Mouse (Mus musculus) kidney, adult 11 months (tissue): ENCODE results near the gene Fanca.
A peak's percentile ranks its signal among the peaks of the same experiment; 100 is the strongest.

Experiments used
- DNase-seq: peaks from one replicate; pipeline ENCODE4 v3.0.0; 2022

Fanca gene

DNA sequence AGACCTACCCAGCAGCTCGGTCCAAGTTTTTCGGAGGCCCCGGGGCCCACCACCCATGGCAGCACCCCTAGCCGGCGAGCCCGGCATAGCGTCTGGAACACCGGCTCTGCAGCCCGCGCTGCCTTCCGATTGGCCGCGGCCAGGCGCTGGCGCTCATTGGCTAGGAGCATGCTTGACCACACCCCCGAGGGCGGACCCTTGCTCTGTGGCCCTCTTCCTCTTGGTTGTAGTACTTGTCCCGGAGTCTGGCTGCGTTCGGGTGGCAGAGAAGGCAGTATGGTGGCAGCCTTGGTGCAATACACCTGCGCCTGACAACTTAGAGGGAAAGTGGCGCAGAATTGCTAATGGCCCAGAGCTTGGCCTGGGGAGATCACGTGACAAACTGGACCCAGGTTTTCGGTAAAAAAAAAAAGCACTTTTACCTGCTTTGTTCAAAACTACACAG is at the start of gene Fanca:
Fanca (minus strand) TSS at position 110 of the 445 bp plus-strand sequence.
- peak; percentile 93 for DNase-seq

DNA sequence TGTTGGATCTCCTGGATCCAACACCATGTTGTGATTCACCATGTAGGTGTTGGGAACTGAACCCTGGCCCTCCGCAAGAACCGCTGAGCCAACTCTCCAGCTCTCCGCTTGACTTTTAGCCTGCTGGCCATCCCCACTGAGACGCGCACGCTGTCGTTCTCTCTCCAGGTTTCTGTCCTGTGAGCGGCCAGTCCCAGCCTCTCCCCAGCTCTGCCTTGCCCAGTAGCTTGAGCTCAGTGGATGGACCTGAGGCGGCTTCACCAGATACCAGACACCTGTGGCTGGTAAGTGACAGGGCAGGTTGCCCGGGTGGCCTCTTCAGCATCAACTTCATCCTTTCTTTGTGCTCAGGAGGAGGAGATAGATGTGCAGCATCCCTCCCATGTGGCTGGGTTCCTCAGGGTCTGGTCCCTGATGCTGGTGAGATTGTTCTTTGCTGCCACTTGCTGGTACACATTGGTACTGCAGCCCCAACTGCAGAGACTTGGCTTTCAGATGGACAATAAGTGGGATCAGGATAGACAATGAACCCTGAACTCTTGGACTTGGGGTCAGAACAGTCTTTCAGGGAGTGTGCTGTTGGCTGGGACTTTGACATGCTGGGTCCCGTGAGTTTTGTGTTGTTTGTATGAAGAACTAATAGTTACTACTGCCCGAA is 42.8 kb upstream of the Fanca start:
- peak; percentile 80 for DNase-seq

DNA sequence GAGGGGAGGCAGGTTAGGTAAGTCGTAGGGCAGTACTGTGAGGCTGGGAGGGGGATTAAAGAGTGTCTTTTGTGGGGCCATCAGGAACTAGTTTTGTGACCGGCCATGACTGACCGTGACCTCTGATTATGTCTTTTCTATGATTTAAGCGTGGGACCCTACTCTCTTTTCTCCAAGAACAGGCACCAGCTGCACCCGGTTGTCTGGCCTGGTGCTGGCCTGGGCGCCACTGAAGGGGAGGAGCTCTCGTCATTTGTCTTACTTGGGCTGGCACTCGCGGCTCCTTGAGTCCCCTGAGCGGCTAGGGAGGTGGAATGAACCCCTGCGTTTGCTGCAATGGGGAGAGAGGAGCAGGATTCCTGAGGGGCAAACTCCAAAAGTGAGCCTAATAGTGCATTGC is 34.8 kb upstream of the Fanca start:
- DNase-seq = no peak

DNA sequence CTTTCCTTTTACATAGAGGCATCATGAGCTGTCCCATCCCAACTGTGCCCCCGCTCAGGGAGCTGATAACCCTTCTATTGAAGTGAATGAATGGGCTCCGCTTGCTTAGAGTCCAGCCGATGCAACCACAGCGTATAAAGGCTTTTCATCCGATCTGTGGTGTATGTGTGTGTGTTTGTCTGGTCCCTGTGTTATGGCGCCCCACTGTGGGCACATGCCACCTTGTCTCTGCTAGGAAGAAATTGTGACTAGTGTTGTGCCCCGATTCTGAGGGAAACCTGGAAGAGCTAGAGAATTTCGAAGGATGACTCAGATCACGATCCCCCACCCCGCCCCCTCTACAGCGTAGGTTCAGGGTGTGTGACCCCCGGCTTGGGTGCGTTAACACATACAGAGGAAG is 34.4 kb upstream of the Fanca start:
- DNase-seq = peak; percentile 45

DNA sequence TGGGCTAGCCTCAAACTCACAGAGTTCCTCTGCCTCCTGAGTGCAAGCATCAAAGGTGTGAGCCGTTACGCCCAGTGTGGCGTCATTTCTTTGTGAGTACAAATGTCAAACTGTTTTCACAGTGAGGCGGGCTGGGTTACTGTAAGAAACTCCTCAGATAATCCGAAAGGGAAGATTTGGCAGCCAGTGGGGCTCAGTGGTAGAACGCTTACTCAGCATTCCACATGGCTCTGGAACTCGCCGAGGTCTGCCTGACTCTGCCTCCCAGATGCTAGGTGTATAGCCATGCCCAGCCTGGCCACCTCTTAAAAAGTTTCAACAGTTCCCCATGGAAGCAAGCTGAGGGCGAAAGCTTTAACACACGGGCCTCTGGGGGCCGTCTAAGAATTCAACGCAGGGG is 33.7 kb upstream of the Fanca start:
- no peak for DNase-seq

DNA sequence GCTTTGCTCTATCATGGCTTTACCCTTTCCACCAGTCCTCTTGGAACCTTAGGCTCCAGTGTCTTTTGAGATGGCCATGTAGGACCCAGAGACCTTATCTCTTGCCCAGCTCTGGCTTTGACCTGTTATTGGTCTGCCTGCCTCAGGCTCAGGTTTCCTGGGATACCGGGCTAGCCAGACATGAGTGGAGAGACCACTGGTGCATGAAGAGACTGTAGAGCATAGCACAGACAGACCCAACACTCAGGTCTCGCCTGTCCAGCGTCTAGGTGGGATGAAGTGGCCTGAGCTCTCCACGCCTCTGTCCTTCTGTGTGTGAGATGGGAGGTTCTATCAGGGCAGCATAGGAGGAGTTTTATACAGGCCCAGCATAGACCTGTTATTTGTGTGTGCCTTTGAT is 30.7 kb upstream of the Fanca start:
- no peak for DNase-seq

DNA sequence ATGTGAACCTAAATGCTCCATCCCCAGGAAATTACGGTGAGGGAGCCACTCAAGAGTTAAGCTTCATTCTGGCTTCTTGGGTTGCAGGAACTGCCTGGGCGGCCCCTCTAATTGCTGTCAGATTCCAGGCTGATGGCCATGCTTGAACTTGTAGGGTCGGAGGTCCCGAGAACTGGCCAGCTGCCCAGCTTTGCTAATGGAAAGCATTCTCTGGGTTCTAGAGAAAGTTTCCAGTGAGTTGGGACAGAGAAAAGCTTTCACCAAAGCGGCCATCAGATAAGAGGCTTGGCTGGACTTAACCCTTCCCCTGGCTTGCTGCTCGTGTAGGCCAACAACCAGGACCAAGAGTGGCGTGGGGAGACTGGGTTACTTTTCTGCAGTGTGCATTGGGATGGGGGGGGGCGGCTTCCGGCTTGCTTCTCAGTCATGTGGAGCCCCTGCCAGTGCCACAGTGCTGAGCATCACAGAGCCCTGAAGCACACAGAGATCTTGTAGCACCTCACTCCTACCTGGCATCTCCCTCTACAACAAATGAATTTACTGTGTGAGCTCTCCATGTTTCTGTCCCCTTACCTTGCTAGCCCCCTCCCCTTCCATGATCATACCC is 30.0 kb upstream of the Fanca start:
- DNase-seq = peak; percentile 76

DNA sequence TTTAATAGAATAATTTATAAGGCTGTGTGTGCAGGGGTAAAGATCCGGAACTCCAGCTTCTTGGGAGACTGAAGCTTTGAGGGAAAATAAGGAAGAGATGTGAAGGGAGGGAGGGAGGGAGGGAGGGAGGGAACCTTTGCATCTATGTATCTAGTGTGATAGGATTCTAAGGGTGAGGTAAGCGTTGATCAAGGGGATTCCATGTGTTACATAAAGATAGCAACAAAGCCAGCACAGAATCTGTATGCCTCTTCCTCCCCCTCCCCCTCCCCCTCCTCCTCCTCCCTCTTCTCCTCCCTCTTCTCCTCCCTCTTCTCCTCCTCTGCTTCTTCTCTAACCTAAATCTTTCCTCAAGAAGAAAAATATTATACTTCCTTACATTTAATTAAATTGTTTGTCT is 28.9 kb upstream of the Fanca start:
- DNase-seq = no peak

DNA sequence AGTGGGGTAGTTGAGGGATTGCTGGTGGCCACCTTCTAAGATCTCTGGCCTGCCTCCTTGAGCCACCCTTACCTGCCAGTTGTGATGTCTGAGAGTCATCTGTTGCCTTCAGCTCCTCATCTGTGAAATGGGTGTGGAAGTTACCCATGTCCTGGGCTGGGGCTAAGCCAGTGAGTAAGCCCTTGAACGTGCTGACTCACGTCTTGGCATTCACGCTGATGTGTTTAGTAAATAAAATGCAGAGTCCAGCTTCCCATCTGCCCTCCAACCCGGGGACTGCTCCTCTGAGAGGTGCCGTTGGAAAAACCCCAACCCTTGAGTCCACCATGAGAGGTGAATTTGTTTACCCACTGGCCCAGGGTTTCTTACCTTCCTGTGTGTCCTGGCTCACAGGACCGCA is 27.5 kb upstream of the Fanca start:
- DNase-seq = no peak

DNA sequence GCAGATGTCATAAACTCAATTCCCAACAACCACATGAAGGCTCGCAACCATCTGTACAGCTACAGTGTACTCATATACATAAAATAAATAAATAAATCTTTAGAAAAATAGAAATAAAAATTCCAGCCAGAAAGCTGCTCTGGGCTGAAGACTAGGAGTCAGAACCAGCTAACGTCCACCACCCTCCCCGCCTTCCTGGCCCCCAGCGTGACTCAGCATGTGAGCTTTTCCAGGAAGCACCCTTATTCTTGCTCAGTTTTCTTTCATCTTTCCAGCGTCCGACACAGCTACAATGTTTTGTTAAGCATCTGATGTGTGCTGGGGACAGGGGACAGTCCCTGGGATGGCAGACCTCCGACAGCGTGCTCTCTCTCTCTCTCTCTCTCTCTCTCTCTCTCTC is 26.8 kb upstream of the Fanca start:
- no peak for DNase-seq

DNA sequence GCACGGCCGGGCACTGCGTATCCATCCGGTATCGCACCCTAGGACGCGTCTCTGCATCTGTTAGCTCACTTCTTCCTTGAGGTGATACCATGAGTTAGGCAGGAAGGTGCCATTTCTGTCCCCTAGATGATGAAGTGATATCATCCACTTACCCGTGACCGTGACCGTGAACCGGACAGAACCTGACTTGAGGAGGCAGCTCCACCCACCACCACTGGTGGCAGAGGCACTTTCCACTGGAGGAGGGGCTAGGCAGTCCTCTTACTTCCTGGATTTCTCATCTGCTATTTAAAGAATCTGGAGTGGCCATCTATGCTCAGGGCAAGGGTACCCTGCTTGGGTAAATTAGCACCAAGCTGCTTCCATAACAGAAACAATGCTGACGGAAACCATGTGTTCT is 25.0 kb upstream of the Fanca start:
- DNase-seq = peak; percentile 51

DNA sequence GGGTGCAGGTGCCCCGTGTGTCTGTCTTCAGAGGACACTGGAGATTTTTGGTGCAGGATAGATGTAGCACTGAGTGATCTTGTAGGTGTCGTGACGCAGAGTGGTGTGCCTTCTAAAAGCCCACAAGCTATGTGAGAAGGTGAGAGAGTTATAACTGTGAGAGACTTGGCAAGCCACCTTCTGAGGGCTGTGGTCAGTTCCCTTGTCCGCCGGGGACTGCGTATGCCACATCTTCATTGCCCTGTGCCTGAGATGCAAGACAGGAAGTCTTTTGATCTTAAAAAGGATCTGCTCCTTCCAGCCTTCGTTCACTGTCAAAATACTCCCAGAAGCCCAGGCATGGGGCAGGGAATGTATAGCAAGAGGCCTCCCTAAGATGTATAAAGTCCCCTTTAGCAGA is 24.5 kb upstream of the Fanca start:
- no peak for DNase-seq

DNA sequence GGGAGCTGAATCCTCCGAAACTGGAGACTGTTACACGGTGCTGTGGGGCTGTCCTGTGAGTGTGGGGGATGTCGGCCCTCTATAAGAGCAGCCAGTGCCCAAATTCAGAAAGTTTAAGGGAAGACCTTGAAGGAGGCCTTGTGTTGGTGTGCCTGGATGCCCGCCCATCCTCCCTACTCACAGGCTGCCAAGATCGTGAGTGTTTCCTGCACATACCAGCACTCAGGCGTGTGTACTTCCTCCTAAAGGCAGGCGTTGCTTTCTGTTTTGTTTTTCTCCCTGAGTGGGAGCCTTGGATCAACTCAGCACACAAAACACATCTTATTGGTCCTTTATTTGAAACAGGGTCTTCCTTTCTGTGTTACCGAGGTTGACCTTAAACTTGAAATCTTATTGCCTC is 23.9 kb upstream of the Fanca start:
- no peak for DNase-seq

DNA sequence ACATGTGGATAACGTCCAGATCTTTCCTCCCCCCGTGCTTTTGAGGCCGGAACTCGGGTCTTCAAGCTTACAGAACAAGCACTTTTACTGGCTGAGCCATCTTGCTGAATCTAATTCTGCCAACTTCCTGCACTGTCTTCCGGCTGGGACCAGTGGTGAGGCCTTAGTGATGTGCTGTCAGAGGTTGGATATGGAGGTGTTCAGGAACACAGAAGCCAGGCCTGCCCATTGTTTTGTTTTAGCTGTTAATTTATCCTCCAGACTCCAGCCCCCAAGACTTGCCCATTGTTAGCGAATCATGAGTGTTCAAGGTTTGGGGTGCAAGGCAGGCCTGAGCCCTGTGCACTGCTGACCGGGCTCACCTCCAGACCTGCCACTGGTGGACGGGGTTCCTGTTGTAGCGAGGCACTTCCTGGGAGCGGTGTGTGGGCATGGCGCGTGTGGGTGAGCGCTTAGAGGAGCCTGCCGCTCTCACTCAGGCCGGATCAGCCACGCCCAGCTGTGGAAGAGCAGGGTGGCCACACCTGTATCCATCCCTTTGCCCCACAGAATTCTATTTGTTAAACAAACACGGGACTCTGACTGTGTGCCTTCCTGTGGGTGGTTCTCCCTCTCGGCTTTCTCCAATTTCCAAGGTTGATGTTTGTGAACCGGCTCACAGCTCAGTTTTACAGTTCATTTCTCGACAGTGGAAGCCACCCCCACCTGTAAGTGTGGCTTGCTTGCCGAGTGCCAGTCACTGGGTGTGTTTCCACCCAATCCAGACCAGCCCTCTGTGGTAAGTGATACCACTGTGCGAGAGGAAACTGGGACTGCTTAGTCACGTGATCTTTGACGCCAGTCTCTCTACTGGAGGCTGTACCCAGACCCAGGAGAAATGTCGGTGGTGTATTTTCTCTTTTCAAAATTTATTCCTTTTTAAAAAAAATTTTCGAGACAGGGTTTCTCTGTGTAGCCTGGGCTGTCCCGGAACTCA is 23.0 kb upstream of the Fanca start:
- no peak for DNase-seq

DNA sequence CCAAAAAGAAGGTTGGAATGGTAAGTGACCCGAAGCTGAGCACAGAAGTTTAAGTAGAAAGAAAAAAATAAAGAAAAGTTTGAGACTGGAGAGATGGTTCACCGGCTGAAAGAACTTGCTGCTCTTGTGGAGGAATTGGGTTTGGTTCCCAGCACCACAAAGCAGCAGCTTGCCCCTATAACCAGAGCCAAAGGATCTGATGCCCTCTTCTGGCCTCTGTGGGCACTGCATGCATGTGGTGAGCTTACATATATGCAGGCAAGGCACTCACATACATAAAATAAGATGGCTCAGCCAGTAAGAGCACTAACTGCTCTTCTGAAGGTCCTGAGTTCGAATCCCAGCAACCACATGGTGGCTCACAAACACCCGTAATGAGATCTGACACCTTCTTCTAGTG is 21.7 kb upstream of the Fanca start:
- no peak for DNase-seq

DNA sequence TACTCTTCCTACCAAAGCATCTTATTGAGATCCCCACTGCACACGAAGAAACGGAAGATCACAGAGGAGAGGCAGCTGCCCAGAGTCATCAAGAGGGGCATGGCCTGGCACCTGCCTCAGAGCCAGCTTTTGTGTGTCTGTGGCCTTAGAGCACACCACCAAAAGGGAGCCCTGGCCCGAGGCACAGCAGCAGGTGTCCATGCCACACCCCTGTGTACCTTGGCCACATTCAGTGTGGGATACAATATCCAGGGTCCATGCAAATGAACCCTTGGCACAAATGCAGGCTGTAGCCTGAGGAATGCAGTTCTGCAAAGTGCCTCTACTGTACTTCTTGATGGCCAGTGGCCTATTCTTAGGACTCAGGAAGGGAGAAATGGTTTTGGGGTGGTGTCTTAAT is 19.1 kb upstream of the Fanca start:
- peak; percentile 33 for DNase-seq

DNA sequence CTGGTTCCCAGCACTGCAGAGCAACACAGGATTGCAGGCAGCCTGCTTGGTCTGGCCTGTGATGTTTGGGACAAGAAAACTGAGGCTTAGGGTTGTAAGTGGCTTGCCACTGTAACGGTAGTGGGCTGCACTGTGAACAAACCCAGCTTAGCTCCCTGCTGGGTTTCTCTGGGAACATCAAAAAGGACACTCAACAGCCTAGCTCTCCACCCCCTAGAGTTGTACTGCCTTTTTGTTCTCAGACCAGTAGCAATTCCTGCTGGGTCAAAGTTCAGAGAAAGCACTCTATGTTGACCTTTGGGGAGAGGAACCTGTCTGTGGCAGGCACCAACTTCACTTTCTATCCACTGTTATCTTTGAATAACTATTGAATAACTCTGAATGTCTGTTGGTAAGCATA is 16.1 kb upstream of the Fanca start:
- DNase-seq = no peak

DNA sequence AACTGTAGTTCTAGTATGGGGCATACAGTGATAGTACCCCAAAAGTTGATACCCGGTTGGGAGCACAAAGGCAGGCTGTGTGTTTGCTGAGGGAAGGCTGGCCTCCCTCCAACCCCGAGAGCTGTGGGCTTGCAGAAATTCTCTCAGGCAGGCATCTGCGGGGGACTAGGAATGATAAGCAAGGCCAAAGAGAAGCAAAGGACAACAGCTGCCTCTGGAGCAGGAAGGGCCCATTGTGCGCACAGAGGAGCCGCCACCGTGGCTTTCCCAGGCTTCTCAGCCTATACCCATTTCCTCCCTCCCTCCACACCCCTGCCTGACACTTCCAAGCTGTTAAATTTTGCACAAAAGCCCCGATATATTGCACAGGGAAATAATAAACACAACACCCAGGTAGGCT is 15.5 kb upstream of the Fanca start:
- DNase-seq = no peak

DNA sequence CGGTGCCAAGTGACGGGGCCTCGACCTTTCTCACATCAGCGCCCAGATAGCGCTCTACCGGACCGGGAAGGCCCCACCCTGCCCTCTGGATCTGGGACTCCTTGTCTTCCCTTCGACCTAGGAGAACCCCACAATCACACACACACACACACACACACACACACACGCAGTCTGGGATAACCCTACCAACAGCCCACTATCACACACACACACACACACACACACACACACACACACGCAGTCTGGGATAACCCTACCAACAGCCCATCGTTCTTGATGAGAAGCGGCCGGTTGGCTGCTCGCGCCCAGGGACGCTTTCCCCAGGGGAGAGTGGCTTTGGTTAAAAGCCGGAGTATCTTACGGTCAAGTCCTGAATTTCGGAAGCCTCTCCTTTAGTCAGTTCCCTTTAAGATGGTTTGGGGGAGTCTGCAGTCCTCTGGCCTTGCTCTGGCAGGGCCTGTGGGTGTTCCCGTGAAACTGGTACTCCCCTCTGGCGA is 14.8 kb upstream of the Fanca start:
- DNase-seq = no peak

DNA sequence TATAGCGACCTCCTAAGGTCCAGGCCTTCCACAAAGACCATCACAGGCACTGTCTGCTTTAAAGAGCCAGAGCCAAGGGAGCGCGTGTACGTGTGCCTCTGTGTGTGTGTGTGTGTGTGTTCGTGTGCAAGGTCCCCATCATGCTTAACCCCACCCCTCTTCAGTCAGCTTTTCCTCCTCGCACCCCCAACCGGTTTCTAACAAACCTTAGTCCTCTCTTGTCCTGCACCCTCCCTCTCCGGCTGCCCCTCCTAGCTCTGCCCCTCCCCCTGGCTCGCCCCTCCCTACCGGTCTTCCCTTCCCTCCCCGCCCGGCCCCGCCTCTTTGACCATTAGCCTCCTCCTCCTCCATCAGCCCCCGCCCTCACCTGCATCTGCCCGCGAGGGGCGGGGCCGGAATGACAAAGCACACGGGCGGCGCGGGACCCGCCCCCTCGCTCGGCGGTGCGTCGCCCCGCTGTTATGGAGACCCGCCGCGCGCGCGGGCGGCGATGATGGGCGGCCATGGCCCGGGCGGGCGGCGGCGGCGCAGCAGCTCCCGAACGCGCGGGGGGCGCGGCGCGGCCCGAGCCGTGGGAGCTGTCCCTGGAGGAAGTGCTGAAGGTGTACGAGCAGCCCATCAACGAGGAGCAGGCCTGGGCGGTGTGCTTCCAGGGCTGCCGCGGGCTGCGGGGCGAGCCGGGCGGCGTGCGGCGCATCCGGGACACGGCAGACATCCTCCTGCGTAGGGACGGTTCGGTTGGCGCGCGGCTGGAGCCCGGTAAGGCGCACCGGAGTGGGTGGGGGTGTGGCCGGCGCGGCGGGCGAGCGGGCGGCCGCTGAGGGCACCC is 14.1 kb upstream of the Fanca start, which contains the start of gene Spire2:
Spire2 (plus strand) TSS at position 452 of the 829 bp plus-strand sequence.
- peak; percentile 55 for DNase-seq

DNA sequence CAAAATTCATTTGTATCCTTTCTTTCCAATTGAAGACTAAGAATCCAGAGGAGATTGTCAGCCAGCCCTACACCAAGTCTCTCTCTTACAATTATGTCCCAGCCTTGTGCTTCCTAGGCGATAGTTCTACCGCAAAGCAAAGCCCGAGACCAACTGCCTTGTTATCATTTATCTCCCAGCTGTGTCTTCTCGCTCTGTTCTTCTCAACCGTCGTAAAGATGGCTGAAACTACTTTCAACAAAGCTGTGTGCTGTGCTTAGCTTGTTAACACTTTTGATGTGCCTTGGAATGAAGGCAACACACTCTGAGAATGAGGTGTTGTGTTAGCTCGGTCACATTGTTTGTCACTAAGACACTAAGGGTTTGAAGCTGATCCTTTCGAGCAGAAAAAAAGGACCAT is 13.4 kb upstream of the Fanca start:
- DNase-seq = no peak

DNA sequence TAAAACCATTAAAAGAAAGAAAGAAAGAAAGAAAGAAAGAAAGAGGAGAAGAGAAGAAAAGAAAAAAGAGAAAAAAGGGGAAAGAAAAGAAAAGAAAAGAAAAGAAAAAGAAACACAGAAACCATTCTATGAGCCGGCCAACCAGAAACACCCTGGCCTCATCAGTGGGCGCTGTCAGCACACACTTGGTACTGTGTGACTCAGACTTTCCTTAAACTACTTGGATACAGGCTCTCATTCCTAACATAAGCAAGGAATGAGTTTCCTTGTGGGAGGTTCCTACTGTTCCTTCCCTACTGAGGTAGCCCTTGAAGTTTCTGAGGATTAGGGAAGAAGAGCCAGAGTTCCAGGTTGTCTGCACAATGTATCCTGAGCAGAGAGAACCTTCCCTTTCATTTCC is 12.9 kb upstream of the Fanca start:
- DNase-seq = no peak

DNA sequence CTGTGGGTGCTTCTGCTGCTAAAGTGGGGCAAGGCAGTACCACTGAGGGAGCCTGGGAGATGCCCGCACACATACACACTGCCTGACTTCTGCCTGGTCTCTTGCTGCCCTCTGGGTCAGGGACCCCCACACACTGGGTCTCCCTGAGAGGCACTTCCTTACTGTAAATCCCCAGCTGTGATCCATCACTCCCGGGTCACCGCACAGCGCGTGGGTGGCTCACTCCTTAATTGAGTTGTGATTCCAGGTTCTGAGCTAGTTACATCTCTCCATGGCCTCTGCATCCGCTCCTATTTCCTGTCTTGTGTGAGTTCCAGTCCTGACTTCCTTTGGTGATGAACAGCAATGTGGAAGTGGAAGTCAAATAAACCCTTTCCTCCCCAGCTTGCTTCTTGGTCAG is 12.3 kb upstream of the Fanca start:
- no peak for DNase-seq
